Mouse (Mus musculus) left cerebral cortex, postnatal 10 days (tissue): Measurements from ENCODE around the gene Slc6a3. TPM values are rescaled to one million over a fixed set of nuclear protein-coding genes. Genes with fewer than 3 reads are reported as not detected.

Source experiments
- DNase-seq, 2 experiments: peaks; one replicate each; pipeline ENCODE4 v3.0.0; 2021 to 2022; ENCODE audit warnings: low spot score in 2 of 2, mixed read lengths in 1 of 2; ENCODE audit errors: extremely low spot score in 1 of 2
- intact Hi-C: fragments of 180-260 bp; cut with DNase I; formaldehyde crosslinking; loops from one replicate; pipeline ENCODE4 v1.15.1; 2025
- total RNA-seq, 2 experiments: library from RNA; stranded (reverse); gene quantifications; 2 replicates each; pipeline ENCODE4 v1.2.3; 2021

The Slc6a3 gene
- under 1 TPM; 0.21 to 0.32 TPM for total RNA-seq

GRCm38 (mm10) chr13:73536403-73536821 is at the start of gene Slc6a3:
Gene Slc6a3, plus strand, starts transcription at chr13:73536747.
- intact Hi-C loops = no loop called here
- peak in 1 of 2 experiments; percentile 46 for DNase-seq

DNA sequence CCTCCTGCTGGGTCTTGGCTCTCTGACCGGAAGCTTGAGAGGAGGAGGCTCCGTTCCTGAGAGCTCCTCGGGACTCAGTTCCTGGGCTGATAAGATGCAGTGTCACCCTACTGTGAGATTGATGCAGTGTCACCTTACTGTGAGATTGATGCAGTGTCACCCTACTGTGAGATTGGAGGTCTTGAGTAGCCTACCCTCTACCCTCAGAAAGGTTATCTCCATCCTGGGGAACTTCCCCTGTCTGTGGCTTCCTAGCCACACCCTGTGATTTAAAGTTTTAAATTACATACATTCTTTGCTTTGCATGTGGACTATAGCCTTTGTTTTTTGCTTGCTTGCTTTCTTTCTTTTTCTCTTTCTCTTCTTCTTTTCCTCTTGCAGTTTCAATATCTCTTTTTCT is 48.4 kb upstream of the Slc6a3 start:
- DNase-seq = no peak
- intact Hi-C loops = no loop called here

DNA sequence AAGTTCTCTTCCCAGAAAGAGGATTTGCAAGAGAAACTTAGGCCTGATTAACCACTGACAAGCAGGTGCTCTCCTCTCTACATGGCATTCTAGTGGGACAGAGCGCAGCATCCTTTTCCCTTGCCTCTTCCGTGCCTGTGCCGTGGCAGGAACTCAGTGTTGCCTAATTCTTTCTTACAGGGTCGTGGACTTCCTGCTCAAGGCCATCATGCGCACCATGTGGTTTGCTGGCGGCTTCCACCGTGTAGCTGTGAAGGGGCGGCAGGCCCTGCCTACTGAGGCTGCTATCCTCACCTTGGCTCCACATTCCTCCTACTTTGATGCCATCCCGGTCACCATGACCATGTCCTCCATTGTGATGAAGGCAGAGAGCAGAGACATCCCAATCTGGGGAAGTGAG is 47.8 kb upstream of the Slc6a3 start:
- intact Hi-C loops = no loop called here
- no peak for DNase-seq

DNA sequence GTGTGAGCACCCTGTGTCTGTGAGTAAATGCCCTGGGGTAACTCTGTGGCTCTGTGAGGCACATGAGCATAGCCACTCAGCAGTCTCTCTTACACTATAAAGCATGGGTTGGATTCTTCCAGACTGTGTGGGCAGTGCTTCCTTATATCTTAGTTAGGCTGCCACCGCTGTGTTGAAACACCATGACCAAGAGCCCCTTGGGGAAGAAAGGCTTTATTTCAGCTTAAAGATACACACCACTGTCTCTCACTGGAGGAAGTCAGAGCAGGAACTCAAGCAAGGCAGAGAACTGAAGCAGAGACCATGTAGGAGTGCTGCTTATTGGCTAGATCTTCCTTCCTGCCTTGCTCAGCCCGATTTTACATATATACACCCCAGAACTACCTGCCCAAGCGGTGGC is 46.6 kb upstream of the Slc6a3 start:
- no peak for DNase-seq
- intact Hi-C loops = no loop called here

DNA sequence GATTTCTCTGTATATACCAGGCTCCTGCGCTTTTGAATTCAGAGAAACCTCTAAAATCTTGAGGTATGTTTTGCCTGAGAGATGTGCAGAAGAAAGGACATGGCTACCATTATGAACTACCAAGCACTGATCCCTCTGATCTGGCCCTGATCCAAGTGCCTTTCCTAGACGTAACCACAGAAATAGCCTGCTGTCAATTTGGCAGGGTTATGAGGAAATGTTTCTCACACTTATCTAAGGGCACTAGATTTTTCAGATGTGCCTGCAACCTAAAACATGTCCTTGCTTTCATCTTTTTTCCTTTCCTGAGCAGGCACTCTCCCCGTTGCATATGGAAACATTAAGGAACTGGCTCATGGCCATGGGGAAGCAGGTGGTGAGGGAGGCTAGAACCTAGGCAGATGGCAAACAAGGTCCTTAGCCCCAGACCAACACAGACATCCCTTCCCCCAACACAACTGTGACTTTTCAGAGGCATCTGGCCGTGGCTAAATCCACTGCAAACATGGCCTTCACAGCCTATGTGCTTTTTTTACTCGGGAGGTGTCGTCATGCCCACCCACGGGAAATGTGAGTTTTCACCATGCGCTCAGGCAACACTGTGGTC is 45.9 kb upstream of the Slc6a3 start:
- DNase-seq = no peak
- intact Hi-C loops = no loop called here

DNA sequence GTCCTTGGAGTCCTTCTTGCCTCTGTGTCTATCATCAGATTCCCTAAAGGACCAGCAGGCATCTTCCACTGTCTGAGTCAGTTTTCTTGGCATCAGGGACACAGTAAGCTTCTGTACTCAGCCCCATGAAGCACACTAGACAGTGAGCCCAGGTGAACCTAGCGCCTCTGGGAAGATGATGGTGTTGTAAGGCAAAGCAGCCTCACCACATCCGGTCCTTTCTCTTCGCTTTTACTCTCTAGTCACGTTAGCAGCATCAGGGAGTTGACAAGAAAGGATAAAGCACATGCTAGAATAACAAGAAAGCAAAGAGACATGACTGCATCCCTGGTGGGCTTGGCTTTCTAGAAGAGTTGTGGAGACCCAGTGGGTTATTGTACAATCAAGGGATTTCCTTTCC is 43.4 kb upstream of the Slc6a3 start:
- intact Hi-C loops = no loop called here
- DNase-seq = no peak

- no peak for DNase-seq
- intact Hi-C loops = no loop called here
Observed at GRCm38 (mm10) chr13:73494528-73494927, 42.0 kb upstream of the Slc6a3 start.

DNA sequence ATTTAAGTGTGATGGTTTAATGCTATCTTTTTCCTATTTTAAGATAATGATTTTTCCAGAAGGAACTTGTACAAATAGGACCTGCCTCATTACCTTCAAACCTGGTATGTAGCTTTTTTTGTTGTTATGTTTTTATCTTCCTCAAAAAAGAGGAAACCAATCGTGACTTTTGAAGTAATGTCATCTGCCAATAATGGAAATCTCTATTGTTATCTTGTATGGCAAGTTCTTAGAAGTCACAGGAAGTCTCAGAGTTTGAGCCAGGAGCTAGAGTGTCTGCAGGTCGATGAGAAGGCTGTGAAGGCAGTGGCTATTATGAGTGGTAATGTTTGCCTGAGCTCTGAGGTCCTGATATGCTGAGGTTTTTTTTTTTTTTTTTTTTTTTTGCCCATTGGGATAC is 40.4 kb upstream of the Slc6a3 start:
- DNase-seq = no peak
- intact Hi-C loops = no loop called here

- DNase-seq = no peak
- intact Hi-C loops = no loop called here
Observed at GRCm38 (mm10) chr13:73499893-73500604, 36.5 kb upstream of the Slc6a3 start.

- intact Hi-C loops = no loop called here
- peak in 1 of 2 experiments; percentile 33 for DNase-seq
Observed at GRCm38 (mm10) chr13:73502719-73503118, 33.8 kb upstream of the Slc6a3 start.

- intact Hi-C loops = loop anchor here (1.0 kb wide), 1 partner anchor 81 kb away; no protein-coding TSS in a partner anchor
- peak; percentile 74 to 84 for DNase-seq
Observed at GRCm38 (mm10) chr13:73505686-73506467, 30.7 kb upstream of the Slc6a3 start.

DNA sequence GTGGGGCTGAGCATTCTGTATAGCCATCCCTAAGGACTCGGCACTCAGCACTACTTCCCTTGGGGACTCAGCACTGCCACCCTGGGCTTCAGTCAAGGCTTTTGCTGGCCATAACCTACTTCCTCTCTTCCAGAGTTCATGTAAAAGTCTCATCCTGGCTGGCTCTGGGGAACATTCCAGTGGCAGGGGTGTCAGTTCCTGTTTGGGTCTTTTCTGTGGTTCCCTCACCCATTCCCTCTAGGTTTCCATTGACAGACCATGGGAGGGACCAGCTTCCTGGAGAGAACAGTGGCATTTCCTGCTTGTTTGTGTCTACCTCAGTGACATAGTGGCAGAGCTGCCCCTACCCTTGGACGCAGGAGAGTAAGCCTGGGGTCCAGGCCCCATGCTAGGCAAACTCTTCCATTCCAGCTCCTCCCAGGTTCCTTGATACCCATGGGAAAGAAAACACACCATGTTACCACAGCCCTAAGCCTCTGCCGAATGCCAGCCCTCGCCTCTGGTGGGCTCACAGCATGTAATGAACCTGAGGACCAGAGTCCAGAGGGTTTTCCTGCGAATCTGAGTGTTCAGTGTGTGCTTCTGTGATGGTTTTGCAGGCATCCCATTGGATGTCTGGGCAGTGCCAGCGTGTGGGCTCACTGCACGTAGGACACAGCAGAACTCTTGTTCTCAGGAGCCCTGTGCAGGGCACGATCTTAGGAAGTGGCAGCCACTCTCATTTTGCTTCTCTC is 27.6 kb upstream of the Slc6a3 start:
- no peak for DNase-seq
- intact Hi-C loops = no loop called here

GRCm38 (mm10) chr13:73509869-73510268 is 26.7 kb upstream of the Slc6a3 start:
- peak in 1 of 2 experiments; percentile 26 for DNase-seq
- intact Hi-C loops = loop anchor here (5.0 kb wide), 2 partner anchors 92 to 112 kb away; partner anchors contain the start of gene Clptm1l

- intact Hi-C loops = loop anchor here (5.0 kb wide), 2 partner anchors 89 to 109 kb away; partner anchors contain the start of gene Clptm1l
Observed at GRCm38 (mm10) chr13:73512776-73513673, 23.5 kb upstream of the Slc6a3 start.

DNA sequence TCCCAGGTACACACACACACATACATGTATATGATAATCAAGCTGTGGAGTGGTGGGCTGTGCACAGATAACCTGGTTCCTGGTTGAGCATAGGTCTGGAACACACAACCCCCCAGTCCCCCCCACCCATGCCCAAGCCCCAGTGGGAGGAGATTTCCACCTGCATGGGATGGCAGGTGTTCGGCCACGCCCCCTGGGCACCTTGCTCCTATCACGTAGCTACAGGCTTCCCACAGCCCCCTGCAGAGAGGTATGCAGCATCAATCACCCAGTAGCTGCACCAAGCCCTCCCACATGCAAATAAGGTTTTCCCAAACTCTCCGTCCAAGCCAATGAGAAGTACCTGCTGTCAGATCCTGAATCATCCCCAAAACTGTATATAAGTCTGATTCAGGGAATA is 19.7 kb upstream of the Slc6a3 start:
- intact Hi-C loops = no loop called here
- DNase-seq = no peak

More at GRCm38 (mm10) chr13:73512776-73513673, 23.5 kb upstream of the Slc6a3 start:
- DNase-seq = peak; percentile 73 to 75

DNA sequence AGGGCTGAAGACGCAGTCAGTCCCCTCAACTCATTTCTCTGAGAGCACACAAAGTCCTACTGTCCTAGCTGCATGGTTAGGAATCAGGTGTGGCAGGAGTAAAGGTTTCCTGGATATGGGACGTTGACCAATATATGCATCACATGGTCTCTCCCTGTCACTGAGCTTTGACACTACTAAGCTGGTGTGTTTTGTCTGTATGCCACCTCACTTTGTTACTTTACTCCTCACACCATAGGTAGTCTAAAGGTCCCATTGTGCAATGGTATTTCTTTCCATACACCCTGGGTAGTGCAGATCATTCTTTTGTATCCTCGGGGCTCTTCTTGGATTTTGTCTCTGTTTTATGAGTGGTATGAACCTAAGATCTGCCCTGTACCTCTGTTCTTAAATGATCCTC is 2.8 kb upstream of the Slc6a3 start:
- intact Hi-C loops = no loop called here
- no peak for DNase-seq

DNA sequence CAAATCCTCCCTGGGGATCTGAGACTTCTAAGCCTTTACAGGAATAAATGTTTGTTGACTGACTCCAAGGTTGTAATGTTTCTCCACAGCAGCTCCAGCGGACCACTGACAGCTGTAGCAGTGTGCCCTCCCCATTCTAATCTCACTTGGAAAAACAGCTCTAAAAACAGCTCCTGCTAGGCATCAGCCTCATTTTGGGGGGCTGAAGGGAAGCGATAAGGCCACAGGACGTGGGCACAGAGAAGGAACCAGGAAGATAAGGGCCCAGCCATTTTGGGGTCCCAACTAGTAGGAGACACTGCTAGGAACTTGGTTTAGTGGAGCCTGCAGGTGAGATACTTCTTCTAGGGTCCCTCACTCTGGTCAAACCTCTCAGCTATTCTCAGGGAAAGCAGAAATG is 1.3 kb upstream of the Slc6a3 start:
- no peak for DNase-seq
- intact Hi-C loops = no loop called here

- intact Hi-C loops = no loop called here
- DNase-seq = no peak
Observed at GRCm38 (mm10) chr13:73536824-73537223, 277 bp downstream of the Slc6a3 start.
